Mouse (Mus musculus) CD4-positive, CD25-positive, alpha-beta regulatory T cell, adult 4 months (primary cell): ENCODE results near the gene Gm26661. TPM values are rescaled to one million over a fixed set of nuclear protein-coding genes. Genes with fewer than 3 reads are reported as not detected.
A peak's percentile ranks its signal among the peaks of the same experiment; 100 is the strongest.

Experiments used
- ATAC-seq: one replicate; pipeline ENCODE4 v1.8.0; 2017
- polyA plus RNA-seq, 2 experiments: library from polyadenylated mRNA; unstranded; fragments of 100-300 nt; shearing (Covaris generic); gene quantifications; one replicate each; pipeline ENCODE4 v1.2.1; 2017

The Gm26661 gene
- polyA plus RNA-seq: not detected

- peak; percentile 72 for ATAC-seq
These were observed at the start of gene Gm26661 for GRCm38 (mm10) chr14:7791532-7792159. Gene Gm26661, plus strand, starts transcription at chr14:7791587.

GRCm38 (mm10) chr14:7748944-7749763, 42.2 kb upstream of the Gm26661 start:
- ATAC-seq: peak; percentile 94

GRCm38 (mm10) chr14:7749764-7750089, 41.7 kb upstream of the Gm26661 start:
- ATAC-seq: peak; percentile 23

GRCm38 (mm10) chr14:7765569-7766314, 25.6 kb upstream of the Gm26661 start:
- ATAC-seq: peak; percentile 95

- peak; percentile 96 for ATAC-seq
These were observed 17.5 kb upstream of the Gm26661 start for GRCm38 (mm10) chr14:7773714-7774389.

- ATAC-seq: no peak
These were observed 5.3 kb upstream of the Gm26661 start for GRCm38 (mm10) chr14:7786073-7786472.

GRCm38 (mm10) chr14:7789266-7790030, 1.9 kb upstream of the Gm26661 start:
- no peak for ATAC-seq

GRCm38 (mm10) chr14:7791061-7791531, 291 bp upstream of the Gm26661 start:
- peak; percentile 38 for ATAC-seq

GRCm38 (mm10) chr14:7795961-7796360, 4.6 kb downstream of the Gm26661 start:
- no peak for ATAC-seq

- no peak for ATAC-seq
These were observed 9.2 kb downstream of the Gm26661 start for GRCm38 (mm10) chr14:7800611-7801010.

- peak; percentile 84 for ATAC-seq
These were observed 10.4 kb downstream of the Gm26661 start for GRCm38 (mm10) chr14:7801831-7802230.

GRCm38 (mm10) chr14:7803874-7804557, 12.6 kb downstream of the Gm26661 start:
- ATAC-seq: no peak

- ATAC-seq: no peak
These were observed 13.1 kb downstream of the Gm26661 start for GRCm38 (mm10) chr14:7804558-7804905.

- no peak for ATAC-seq
These were observed 16.3 kb downstream of the Gm26661 start for GRCm38 (mm10) chr14:7807711-7808110.

GRCm38 (mm10) chr14:7808501-7808981, 17.2 kb downstream of the Gm26661 start:
- no peak for ATAC-seq

- ATAC-seq: no peak
These were observed 17.9 kb downstream of the Gm26661 start for GRCm38 (mm10) chr14:7809043-7809955.

GRCm38 (mm10) chr14:7817770-7818462, 26.5 kb downstream of the Gm26661 start, which contains the start of gene Flnb:
Gene Flnb, plus strand, starts transcription at chr14:7817957.
- peak; percentile 94 for ATAC-seq

GRCm38 (mm10) chr14:7818463-7819121, 27.2 kb downstream of the Gm26661 start:
- ATAC-seq: peak; percentile 22

GRCm38 (mm10) chr14:7819446-7819845, 28.1 kb downstream of the Gm26661 start:
- ATAC-seq: no peak
